In genomic region chr6:149409341-149409740, GRCm38 (mm10) we compare ENCODE assay signal across 8 mouse cellular contexts. TPM values are rescaled to one million over a fixed set of nuclear protein-coding genes. Genes with fewer than 3 reads are reported as not detected.
DNase-seq lines count a peak whose midpoint lies in the region; ATAC-seq and TF ChIP-seq lines count a peak whose summit lies in the region.

No protein-coding gene starts in this region.

- TF ChIP-seq CTCF in liver, adult 2 months (IDR thresholded peaks at IDR 0.05; ENCODE audit: low read depth, low read length) = no peak
- TF ChIP-seq CTCF in Patski (IDR thresholded peaks at IDR 0.05) = no peak

- WGBS in liver, adult 2 months = 5% methylated on average over 11 of the region's 11 CpGs
- WGBS in embryonic facial prominence, embryonic 11.5 days = 2% methylated on average over 11 of the region's 11 CpGs
- WGBS in hindbrain, embryonic 12.5 days = 0% methylated on average over 11 of the region's 11 CpGs
- under 1% methylated on average over 11 of the region's 11 CpGs for WGBS in midbrain, embryonic 16.5 days

- no peak overlapping the region for H3K27ac ChIP-seq in liver, adult 2 months (replicated peaks; ENCODE audit: insufficient read depth, low read depth, low read length)
- H3K27ac ChIP-seq in embryonic facial prominence, embryonic 11.5 days (replicated peaks; ENCODE audit: low read depth, low read length) = no peak overlapping the region
- H3K27ac ChIP-seq in hindbrain, embryonic 12.5 days = peak overlapping the region; percentile 90
- peak overlapping the region; percentile 89 for H3K27ac ChIP-seq in midbrain, embryonic 16.5 days (ENCODE audit: low read length)

- DNase-seq in liver, adult 2 months (ENCODE audit: extremely low read depth, low read depth, low spot score) = no peak
- no peak for DNase-seq in liver
- no peak for DNase-seq in Patski (ENCODE audit: low read depth, low spot score)
- DNase-seq in embryonic facial prominence, embryonic 11.5 days (ENCODE audit: low spot score) = peak; percentile 4
- peak; percentile 36 to 55 for DNase-seq in left cerebral cortex, postnatal 14 days (ENCODE audit: low spot score in 2 of 2)
- no peak for DNase-seq in ovary, postnatal 14 days (ENCODE audit: low spot score)

- H3K9ac ChIP-seq in liver, adult 2 months (ENCODE audit: low read depth, low read length) = peak overlapping the region; percentile 41; the same call in 1 of the 2 replicates
- peak overlapping the region; percentile 57 for H3K9ac ChIP-seq in embryonic facial prominence, embryonic 11.5 days (replicated peaks; ENCODE audit: low read length)
- H3K9ac ChIP-seq in hindbrain, embryonic 12.5 days = peak overlapping the region; percentile 64
- peak overlapping the region; percentile 75 for H3K9ac ChIP-seq in midbrain, embryonic 16.5 days (ENCODE audit: low read depth, low read length)

- H3K79me2 ChIP-seq in liver, adult 2 months (ENCODE audit: control insufficient read depth, insufficient read depth, low read length) = no peaks in the 10 kb centered on the region

- peak overlapping the region; percentile 62 for H3K4me3 ChIP-seq in liver, adult 2 months (ENCODE audit: insufficient read depth, low read depth, low read length)
- peak overlapping the region; percentile 57 for H3K4me3 ChIP-seq in embryonic facial prominence, embryonic 11.5 days (ENCODE audit: low read depth, low read length)
- peak overlapping the region; percentile 63 for H3K4me3 ChIP-seq in hindbrain, embryonic 12.5 days
- H3K4me3 ChIP-seq in midbrain, embryonic 16.5 days (ENCODE audit: low read depth, low read length) = peak overlapping the region; percentile 60

- H3K9me3 ChIP-seq in embryonic facial prominence, embryonic 11.5 days (replicated peaks; ENCODE audit: control insufficient read depth, low read length) = no peaks in the 10 kb centered on the region
- H3K9me3 ChIP-seq in hindbrain, embryonic 12.5 days (replicated peaks) = no peaks in the 10 kb centered on the region
- no peaks in the 10 kb centered on the region for H3K9me3 ChIP-seq in midbrain, embryonic 16.5 days (replicated peaks; ENCODE audit: control insufficient read depth, low read length, poor library complexity, severe bottlenecking)

- no peaks in the 10 kb centered on the region for H3K36me3 ChIP-seq in liver, adult 2 months (ENCODE audit: control insufficient read depth, insufficient read depth, low read length)
- no peaks in the 10 kb centered on the region for H3K36me3 ChIP-seq in embryonic facial prominence, embryonic 11.5 days (replicated peaks; ENCODE audit: control insufficient read depth, insufficient read depth, low read depth, low read length)
- H3K36me3 ChIP-seq in hindbrain, embryonic 12.5 days = no peaks in the 10 kb centered on the region
- no peaks in the 10 kb centered on the region for H3K36me3 ChIP-seq in midbrain, embryonic 16.5 days (ENCODE audit: control insufficient read depth, insufficient read depth, low read length)

- peaks cover 2% of the 10 kb centered on the region; the same call in 1 of the 2 replicates for H3K27me3 ChIP-seq in liver, adult 2 months (ENCODE audit: control insufficient read depth, insufficient read depth, low read length)
- H3K27me3 ChIP-seq in Patski = no peaks in the 10 kb centered on the region
- H3K27me3 ChIP-seq in embryonic facial prominence, embryonic 11.5 days (ENCODE audit: control insufficient read depth, insufficient read depth, low read length) = no peaks in the 10 kb centered on the region
- H3K27me3 ChIP-seq in hindbrain, embryonic 12.5 days = no peaks in the 10 kb centered on the region
- no peaks in the 10 kb centered on the region for H3K27me3 ChIP-seq in midbrain, embryonic 16.5 days (ENCODE audit: control insufficient read depth, insufficient read depth, low read depth, low read length)

- intact Hi-C loops in left cerebral cortex, postnatal 14 days (cut with DNase I) = no loop called here

- ATAC-seq in Patski = peak; percentile 41
- ATAC-seq in embryonic facial prominence, embryonic 11.5 days (replicated peaks; ENCODE audit: insufficient number of reproducible peaks, low FRiP score, low TSS enrichment, low read depth) = peak; percentile 30
- peak; percentile 58 for ATAC-seq in hindbrain, embryonic 12.5 days (ENCODE audit: low FRiP score)
- ATAC-seq in midbrain, embryonic 16.5 days = peak; percentile 67

- CTCF ChIA-PET in Patski (lab: Charles Lee) = interaction anchor here (1.0 to 1.8 kb wide), 2 partner anchors 10 to 290 kb away, joined by 3 to 8 read pairs; no protein-coding TSS in a partner anchor

- no peak for TF ChIP-seq POLR2A in liver, adult 2 months (IDR thresholded peaks at IDR 0.05; ENCODE audit: extremely low read depth, insufficient read depth, low read length)

- peak overlapping the region; percentile 56 for H3K4me2 ChIP-seq in embryonic facial prominence, embryonic 11.5 days (ENCODE audit: low read depth, low read length)
- peak overlapping the region; percentile 65 for H3K4me2 ChIP-seq in hindbrain, embryonic 12.5 days (replicated peaks)
- peak overlapping the region; percentile 66 for H3K4me2 ChIP-seq in midbrain, embryonic 16.5 days (ENCODE audit: low read length)

- POLR2A ChIA-PET in Patski (lab: Charles Lee) = interaction anchor here (1.3 kb wide), 1 partner anchor 9 kb away, joined by 4 read pairs; no protein-coding TSS in a partner anchor

- in situ Hi-C loops in Patski (cut with MboI; ENCODE audit: low pct_unique_long_range_greater_than_20kb) = no loop called here

- peaks cover 7% of the 10 kb centered on the region; the same call in 1 of the 2 replicates for H3K4me1 ChIP-seq in liver, adult 2 months (ENCODE audit: control insufficient read depth, insufficient read depth, low read length)
- no peaks in the 10 kb centered on the region for H3K4me1 ChIP-seq in embryonic facial prominence, embryonic 11.5 days (ENCODE audit: control insufficient read depth, insufficient read depth, low read length)
- H3K4me1 ChIP-seq in hindbrain, embryonic 12.5 days = 0 out of 2 replicates have a peak, but pooled peaks cover 5% of the 10 kb centered on the region
- H3K4me1 ChIP-seq in midbrain, embryonic 16.5 days (ENCODE audit: control insufficient read depth, insufficient read depth, low read length) = peaks cover 12% of the 10 kb centered on the region

RNA-seq across cellular contexts. Expression of gene Bicd1, which starts 0.7 kb away (rescaled TPM):
- total RNA-seq in liver, adult 2 months (2014; rRNA removed) = 0.55 and 0.60 TPM in 2 replicates
- 0.02 TPM in 1 of 2 replicates, not detected in the other for polyA plus RNA-seq in liver, adult 2 months (2012; rRNA removed)
- polyA plus RNA-seq in Patski (2021) = 10.6 TPM
- polyA plus RNA-seq in embryonic facial prominence, embryonic 11.5 days (2014; fragmentation: Nextera tagmentation; extraction: Ambion mirVana) = 5.8 and 5.9 TPM in 2 replicates
- polyA plus RNA-seq in hindbrain, embryonic 12.5 days (2016; fragmentation: Nextera tagmentation; extraction: Ambion mirVana) = 28.0 and 31.2 TPM in 2 replicates
- 10 to 100 TPM; 54.4 to 64.0 TPM for total RNA-seq in left cerebral cortex, postnatal 14 days (2021)
- 48.3 and 48.7 TPM in 2 replicates for polyA plus RNA-seq in midbrain, embryonic 16.5 days (2015; fragmentation: Nextera tagmentation; extraction: Ambion mirVana)

Comparison
In these comparisons a context has a peak if more than half of its experiments do, and no peak if none do; other contexts are left out.
1. DNase-seq: peak in embryonic facial prominence, embryonic 11.5 days (single experiment) and left cerebral cortex, postnatal 14 days (2 of 2); none in liver, adult 2 months (single experiment), liver (single experiment), Patski (single experiment) and ovary, postnatal 14 days (single experiment).
2. H3K27ac ChIP-seq: peak in hindbrain, embryonic 12.5 days (single experiment) and midbrain, embryonic 16.5 days (single experiment); none in liver, adult 2 months (single experiment) and embryonic facial prominence, embryonic 11.5 days (single experiment).
3. Peak in every context shown above with its lines, with median percentiles within 50 percentile points of each other: H3K4me3 ChIP-seq, H3K9ac ChIP-seq, ATAC-seq and H3K4me2 ChIP-seq.